Comparison of ENCODE assay signal across 8 mouse cellular contexts in genomic region chr19:46532031-46532688, GRCm38 (mm10). TPM values are rescaled to one million over a fixed set of nuclear protein-coding genes. Genes with fewer than 3 reads are reported as not detected.
DNase-seq lines count a peak whose midpoint lies in the region; ATAC-seq and TF ChIP-seq lines count a peak whose summit lies in the region.

No protein-coding gene starts in this region.

- H3K27ac ChIP-seq in CH12.LX (ENCODE audit: insufficient read depth, low read depth), result no peak overlapping the region
- peak overlapping the region; percentile 49; the same call in 1 of the 2 replicates for H3K27ac ChIP-seq in forebrain, embryonic 16.5 days (ENCODE audit: low read length)

- TF ChIP-seq CTCF in CH12.LX (conservative IDR thresholded peaks at IDR 0.05 in 1 of 2, IDR thresholded peaks at IDR 0.05 in 1 of 2; ENCODE audit: low read depth in 2 of 2, low read length in 2 of 2), result peak in 1 of 2 experiments; percentile 36; a peak in 2 of 4 replicates

- peaks cover 9 to 82% of the 10 kb centered on the region in 2 experiments for H3K4me1 ChIP-seq in CH12.LX (ENCODE audit: control insufficient read depth in 1 of 2, insufficient read depth in 2 of 2)
- H3K4me1 ChIP-seq in forebrain, embryonic 16.5 days (replicated peaks; ENCODE audit: control insufficient read depth, insufficient read depth, low read length), result peaks cover 61% of the 10 kb centered on the region

- dilution Hi-C loops in CH12.LX (cut with MboI; ENCODE audit: extremely low pct_ligation_motif_present, extremely low pct_unique_long_range_greater_than_20kb, low sequenced_read_pairs), result no loop called here

- H3K4me3 ChIP-seq in CH12.LX (replicated peaks in 1 of 3; ENCODE audit: low read depth in 2 of 3, low read length in 2 of 3, poor library complexity in 1 of 3), result no peak overlapping the region
- no peak overlapping the region for H3K4me3 ChIP-seq in forebrain, embryonic 16.5 days (replicated peaks; ENCODE audit: low read length)

- no peak for TF ChIP-seq RAD21 in CH12.LX (IDR thresholded peaks at IDR 0.05; ENCODE audit: low read depth, low read length)

- no peak for TF ChIP-seq EP300 in CH12.LX (IDR thresholded peaks at IDR 0.05; ENCODE audit: low read length)

- H3K4me2 ChIP-seq in CH12.LX (ENCODE audit: insufficient read depth, low read depth, poor library complexity, severe bottlenecking), result no peak overlapping the region
- no peak overlapping the region for H3K4me2 ChIP-seq in forebrain, embryonic 16.5 days (ENCODE audit: low read length)

- no peak for TF ChIP-seq POLR2A in CH12.LX (IDR thresholded peaks at IDR 0.05; ENCODE audit: low read depth, low read length)

- DNase-seq in cerebellum, adult 11-12 months, result peak; percentile 40
- DNase-seq in cerebellum, postnatal 4 days (ENCODE audit: low spot score in 2 of 2), result no peak
- no peak for DNase-seq in CH12.LX (ENCODE audit: extremely low read depth)
- peak; percentile 58 to 63 for DNase-seq in kidney, adult 8-10 months
- DNase-seq in frontal cortex, postnatal 36 days (ENCODE audit: low spot score in 2 of 2), result no peak
- no peak for DNase-seq in urinary bladder, postnatal 36 days (ENCODE audit: low spot score in 2 of 2)

- 9% methylated on average over 10 of the region's 10 CpGs for WGBS in forebrain, embryonic 16.5 days

- H3K27me3 ChIP-seq in CH12.LX (replicated peaks), result no peaks in the 10 kb centered on the region
- H3K27me3 ChIP-seq in forebrain, embryonic 16.5 days (replicated peaks; ENCODE audit: control insufficient read depth, insufficient read depth, low read length), result no peaks in the 10 kb centered on the region

- no peaks in the 10 kb centered on the region for H3K79me2 ChIP-seq in CH12.LX (replicated peaks; ENCODE audit: control insufficient read depth, extremely low read depth, insufficient read depth, poor library complexity, severe bottlenecking)

- no peak overlapping the region for H3K9ac ChIP-seq in CH12.LX (ENCODE audit: insufficient read depth, low read depth)
- no peak overlapping the region for H3K9ac ChIP-seq in forebrain, embryonic 16.5 days (replicated peaks; ENCODE audit: low read depth, low read length)

- in situ Hi-C loops in CH12.LX (cut with MboI; ENCODE audit: low pct_ligation_motif_present, low pct_unique_long_range_greater_than_20kb, low sequenced_read_pairs), result no loop called here

- H3K9me3 ChIP-seq in CH12.LX (replicated peaks; ENCODE audit: low read length), result no peaks in the 10 kb centered on the region
- H3K9me3 ChIP-seq in forebrain, embryonic 16.5 days (ENCODE audit: control insufficient read depth, low read length), result no peaks in the 10 kb centered on the region

- ATAC-seq in forebrain, embryonic 16.5 days, result no peak
- peak; percentile 67 for ATAC-seq in megakaryocyte-erythroid progenitor cell, adult 5-6 weeks (replicated peaks; ENCODE audit: low FRiP score, low TSS enrichment, poor library complexity, severe bottlenecking)

- peaks cover 0 to 7% of the 10 kb centered on the region in 2 experiments for H3K36me3 ChIP-seq in CH12.LX (replicated peaks in 1 of 2; ENCODE audit: control insufficient read depth in 1 of 2, insufficient read depth in 1 of 2, low read length in 1 of 2)
- peaks cover 3% of the 10 kb centered on the region; the same call in 1 of the 2 replicates for H3K36me3 ChIP-seq in forebrain, embryonic 16.5 days (ENCODE audit: control insufficient read depth, insufficient read depth)

TF ChIP-seq in CH12.LX, 34 proteins besides CTCF, POLR2A, EP300 and RAD21:
- TF ChIP-seq ZC3H11A (IDR thresholded peaks at IDR 0.05; ENCODE audit: low read depth, low read length), result no peak
- no peak for TF ChIP-seq MAFK (IDR thresholded peaks at IDR 0.05; ENCODE audit: insufficient replicate concordance, low read length)
- TF ChIP-seq BHLHE40 (IDR thresholded peaks at IDR 0.05; ENCODE audit: low read depth, low read length), result 0 out of 2 replicates have a peak, but pooled peaks have one; percentile 19
- peak; percentile 37; the same call in 1 of the 2 replicates for TF ChIP-seq ELF1 (IDR thresholded peaks at IDR 0.05; ENCODE audit: low read depth, low read length)
- TF ChIP-seq MAX (IDR thresholded peaks at IDR 0.05; ENCODE audit: low read length), result no peak
- no peak for TF ChIP-seq IRF4 (IDR thresholded peaks at IDR 0.05; ENCODE audit: low read depth, low read length)
- no peak for TF ChIP-seq ZNF384 (IDR thresholded peaks at IDR 0.05; ENCODE audit: low read depth, low read length)
- TF ChIP-seq SIN3A (IDR thresholded peaks at IDR 0.05; ENCODE audit: low read length), result no peak
- TF ChIP-seq SMC3 (IDR thresholded peaks at IDR 0.05; ENCODE audit: low read depth, low read length), result no peak

RNA-seq across cellular contexts. Expression of gene Trim8, which starts 30.7 kb away (rescaled TPM):
- 11.0 and 12.0 TPM in 2 replicates for total RNA-seq in CH12.LX (2012; rRNA removed)
- 3.7 and 4.4 TPM in 2 replicates for total RNA-seq in CH12.LX (2014; rRNA removed)
- polyA plus RNA-seq in CH12.LX (2012; ENCODE audit: insufficient read length, low read depth), result 23.3 and 24.9 TPM in 2 replicates
- 24.5 and 27.7 TPM in 2 replicates for polyA plus RNA-seq in forebrain, embryonic 16.5 days (2015; fragmentation: Nextera tagmentation; extraction: Ambion mirVana)
- 20.8 and 22.3 TPM in 2 replicates for total RNA-seq in megakaryocyte-erythroid progenitor cell, adult 5-6 weeks (2014; fragmentation: Nextera tagmentation)
- total RNA-seq in megakaryocyte-erythroid progenitor cell, adult 5-6 weeks (2017), result 9.9 and 18.2 TPM in 2 replicates

RNA-seq across cellular contexts. Expression of gene Arl3, which starts 40.8 kb away (rescaled TPM):
- 38.4 and 46.5 TPM in 2 replicates for total RNA-seq in CH12.LX (2012; rRNA removed)
- total RNA-seq in CH12.LX (2014; rRNA removed), result 23.7 and 24.1 TPM in 2 replicates
- 40.4 and 45.3 TPM in 2 replicates for polyA plus RNA-seq in CH12.LX (2012; ENCODE audit: insufficient read length, low read depth)
- polyA plus RNA-seq in forebrain, embryonic 16.5 days (2015; fragmentation: Nextera tagmentation; extraction: Ambion mirVana), result 226 and 246 TPM in 2 replicates
- total RNA-seq in megakaryocyte-erythroid progenitor cell, adult 5-6 weeks (2014; fragmentation: Nextera tagmentation), result 14.2 and 17.8 TPM in 2 replicates
- total RNA-seq in megakaryocyte-erythroid progenitor cell, adult 5-6 weeks (2017), result 22.6 and 31.7 TPM in 2 replicates

RNA-seq across cellular contexts. Expression of gene Sfxn2, which starts 41.0 kb away (rescaled TPM):
- total RNA-seq in CH12.LX (2012; rRNA removed) (8.5 and 9.4 TPM in 2 replicates), CH12.LX (2014; rRNA removed) (5.9 and 6.8 TPM in 2 replicates)
- polyA plus RNA-seq in CH12.LX (2012; ENCODE audit: insufficient read length, low read depth), result 11.1 and 11.8 TPM in 2 replicates
- polyA plus RNA-seq in forebrain, embryonic 16.5 days (2015; fragmentation: Nextera tagmentation; extraction: Ambion mirVana), result 14.3 and 14.8 TPM in 2 replicates
- 10.6 and 20.1 TPM in 2 replicates for total RNA-seq in megakaryocyte-erythroid progenitor cell, adult 5-6 weeks (2014; fragmentation: Nextera tagmentation)
- 9.8 and 21.1 TPM in 2 replicates for total RNA-seq in megakaryocyte-erythroid progenitor cell, adult 5-6 weeks (2017)

Comparison
In these comparisons a context has a peak if more than half of its experiments do, and no peak if none do; other contexts are left out.
1. DNase-seq: peak in cerebellum, adult 11-12 months (single experiment) and kidney, adult 8-10 months (2 of 2); none in cerebellum, postnatal 4 days (0 of 2), CH12.LX (single experiment), frontal cortex, postnatal 36 days (0 of 2) and urinary bladder, postnatal 36 days (0 of 2).